Mouse (Mus musculus) ES-E14 (cell line): ENCODE measurements at regions not wholly inside any gene's neighbourhood (a gene's known extent, or its start where the extent isn't known, plus 50 kb on each side); places are given as distances from the start of the nearest gene placed in this dataset.

Experiments used
- CHD2 ChIP-seq: IDR thresholded peaks from 2 replicates; pipeline ENCODE4 v1.6.1; 2014; ENCODE audit warnings: mild to moderate bottlenecking, low read depth, low read length, inconsistent platforms
- HCFC1 ChIP-seq: IDR thresholded peaks from 2 replicates; pipeline ENCODE4 v1.6.1; 2012; ENCODE audit warnings: low read length, inconsistent platforms, borderline replicate concordance; ENCODE audit not compliant: insufficient read depth
- MAFK ChIP-seq: IDR thresholded peaks from 2 replicates; pipeline ENCODE4 v1.6.1; 2014; ENCODE audit warnings: mild to moderate bottlenecking, low read depth, low read length, inconsistent platforms; ENCODE audit not compliant: insufficient read depth
- ZC3H11A ChIP-seq: IDR thresholded peaks from 2 replicates; pipeline ENCODE4 v1.6.1; 2012; ENCODE audit warnings: low read depth, mild to moderate bottlenecking, inconsistent platforms, low read length, borderline replicate concordance
- ZNF384 ChIP-seq: IDR thresholded peaks from 2 replicates; pipeline ENCODE4 v1.6.1; 2012; ENCODE audit warnings: low read depth, low read length, inconsistent platforms

DNA sequence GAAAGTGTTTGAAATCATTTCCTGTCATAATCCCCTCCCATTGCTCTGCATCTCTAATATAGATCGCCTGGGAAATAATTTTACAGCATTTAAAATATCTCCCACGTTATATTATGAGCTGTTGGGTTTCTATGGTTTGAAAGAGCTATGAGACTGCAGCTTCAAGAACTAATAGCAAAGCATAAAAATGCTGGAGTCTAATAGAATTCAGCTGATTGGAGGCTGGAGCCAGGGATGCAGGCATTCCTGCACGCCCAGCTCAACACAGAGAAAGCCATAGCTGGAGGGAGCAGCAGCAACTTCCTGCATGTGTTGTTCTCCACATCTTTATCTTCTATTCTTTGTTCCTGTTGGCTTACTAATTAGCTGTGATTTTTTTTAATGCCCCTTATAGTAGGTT, 348.8 kb downstream of the Adgrl2 start:
- no peak for TF ChIP-seq MAFK
- TF ChIP-seq HCFC1: no peak
- no peak for TF ChIP-seq CHD2
- TF ChIP-seq ZC3H11A: no peak
- TF ChIP-seq ZNF384: no peak
